Mouse (Mus musculus): ENCODE results near the gene Vmn2r21. TPM values are rescaled to one million over a fixed set of nuclear protein-coding genes. Genes with fewer than 3 reads are reported as not detected.
"Not testable (repeated sequence)": the region's sequence is repeated elsewhere in the genome, so short reads cannot be mapped to it uniquely, and the experiment has no call there.

The Vmn2r21 gene
- not detected in 2 replicates for polyA plus RNA-seq (2016; fragmentation: Nextera tagmentation; extraction: Ambion mirVana)

DNA sequence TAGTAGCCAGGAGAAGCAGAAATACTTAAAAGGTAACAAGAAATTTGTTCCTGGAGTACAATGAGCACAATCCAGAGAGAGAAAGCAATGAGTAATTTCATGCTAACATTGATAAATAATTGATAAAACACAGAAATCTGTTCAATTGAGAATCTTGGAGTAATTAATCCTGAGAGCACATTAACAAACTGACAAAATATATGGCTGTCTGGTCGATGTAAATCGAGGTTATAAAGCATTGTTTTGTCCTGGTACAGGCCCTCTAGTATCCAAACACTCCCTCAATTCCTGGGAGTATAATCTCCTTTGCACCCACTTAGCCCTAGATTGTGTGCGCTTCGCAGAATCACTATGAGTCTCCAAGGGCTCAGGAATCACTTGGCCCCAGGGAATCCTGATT lies at the start of gene Vmn2r21:
Gene Vmn2r21 (minus strand): TSS at position 101 of the 400 bp plus-strand sequence.
- no CpG with 5 or more reads among the region's 4 CpGs for WGBS
- H3K36me3 ChIP-seq; H3K4me3 ChIP-seq; H3K27me3 ChIP-seq (ENCODE audit: low read depth, poor library complexity, severe bottlenecking); H3K9me3 ChIP-seq (replicated peaks); H3K27ac ChIP-seq; DNase-seq (ENCODE audit: low spot score); H3K4me1 ChIP-seq: not testable (repeated sequence)

DNA sequence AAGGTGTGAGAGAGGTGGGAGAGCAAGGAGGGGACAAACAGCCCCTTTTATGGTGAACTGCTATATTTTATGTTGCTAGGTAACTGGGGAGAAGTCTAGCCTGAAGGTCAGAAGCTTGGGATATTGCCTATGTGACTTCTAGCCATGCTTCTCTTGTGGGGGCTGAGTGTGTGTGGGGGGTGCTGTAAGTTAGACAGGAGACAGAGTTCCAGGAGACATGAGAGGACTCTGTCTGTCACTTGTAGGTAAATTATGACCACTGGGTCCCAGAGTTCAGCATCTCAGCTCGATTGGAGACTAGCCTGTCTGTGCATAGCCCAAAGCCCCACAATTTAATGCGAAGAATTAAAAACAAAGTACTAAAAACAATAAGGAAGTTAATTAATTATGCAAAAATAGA lies 41.5 kb upstream of the Vmn2r21 start:
- not testable (repeated sequence) for H3K9me3 ChIP-seq (replicated peaks); H3K4me3 ChIP-seq; H3K36me3 ChIP-seq; H3K27ac ChIP-seq; H3K4me1 ChIP-seq; H3K27me3 ChIP-seq (ENCODE audit: low read depth, poor library complexity, severe bottlenecking); DNase-seq (ENCODE audit: low spot score)
- no CpG with 5 or more reads among the region's 2 CpGs for WGBS

DNA sequence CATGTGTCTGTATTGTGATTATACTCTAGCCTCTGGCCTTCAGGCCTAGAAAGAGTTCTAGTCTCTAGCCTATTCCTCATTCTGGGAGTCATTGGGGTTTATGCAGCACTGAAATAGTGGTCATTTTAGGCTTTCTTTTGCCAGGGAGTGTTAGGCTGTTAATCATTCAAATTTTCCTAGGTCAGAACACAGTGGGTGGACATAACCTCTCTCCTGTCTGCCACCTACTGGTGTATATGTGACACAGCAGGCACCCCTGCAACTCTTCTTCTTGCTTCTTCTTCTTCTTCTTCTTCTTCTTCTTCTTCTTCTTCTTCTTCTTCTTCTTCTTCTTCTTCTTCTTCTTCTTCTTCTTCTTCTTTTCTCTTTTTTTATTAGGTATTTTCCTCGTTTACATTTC lies 6.5 kb upstream of the Vmn2r21 start:
- DNase-seq (ENCODE audit: low spot score); H3K4me1 ChIP-seq; H3K27me3 ChIP-seq (ENCODE audit: low read depth, poor library complexity, severe bottlenecking); H3K27ac ChIP-seq; H3K4me3 ChIP-seq; H3K9me3 ChIP-seq (replicated peaks); H3K36me3 ChIP-seq: not testable (repeated sequence)
- no CpG with 5 or more reads among the region's 1 CpGs for WGBS

DNA sequence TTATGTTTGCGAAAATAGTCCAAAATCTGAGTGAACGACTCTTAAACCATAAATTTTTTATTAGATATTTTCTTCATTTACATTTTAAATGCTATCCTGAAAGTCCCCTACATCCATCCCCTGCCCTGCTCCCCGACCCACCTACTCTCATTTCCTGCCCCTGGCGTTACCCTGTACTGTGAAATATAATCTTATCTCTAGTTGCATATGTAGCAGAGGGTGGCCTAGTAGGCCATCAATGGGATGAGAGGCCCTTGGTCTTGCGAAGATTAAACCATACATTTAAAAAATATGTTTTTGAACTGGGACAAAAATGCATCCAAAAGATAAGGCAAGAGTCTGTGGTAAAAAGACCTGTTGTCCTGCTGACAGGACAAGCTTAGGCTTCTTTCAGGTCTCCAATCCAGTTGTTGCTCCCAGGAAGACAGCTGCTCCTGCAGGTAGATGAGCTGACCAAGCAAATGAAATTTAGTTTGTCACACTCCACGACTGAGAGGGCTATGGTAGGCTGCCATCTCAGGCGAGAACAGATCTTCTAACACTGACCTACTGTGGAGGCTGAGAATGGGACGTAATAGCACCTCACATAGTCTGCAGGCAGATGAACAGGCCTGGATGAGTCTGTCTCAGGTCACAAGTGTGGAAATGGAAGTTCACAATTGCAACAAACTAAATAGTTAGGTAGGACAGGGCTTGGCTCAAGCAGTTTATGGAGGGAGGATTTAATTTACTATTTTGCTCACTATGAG lies 10.8 kb downstream of the Vmn2r21 start:
- not testable (repeated sequence) for H3K36me3 ChIP-seq; H3K27ac ChIP-seq; H3K9me3 ChIP-seq (replicated peaks); H3K4me1 ChIP-seq; H3K4me3 ChIP-seq; H3K27me3 ChIP-seq (ENCODE audit: low read depth, poor library complexity, severe bottlenecking); DNase-seq (ENCODE audit: low spot score)
- WGBS: no CpG with 5 or more reads among the region's 8 CpGs

DNA sequence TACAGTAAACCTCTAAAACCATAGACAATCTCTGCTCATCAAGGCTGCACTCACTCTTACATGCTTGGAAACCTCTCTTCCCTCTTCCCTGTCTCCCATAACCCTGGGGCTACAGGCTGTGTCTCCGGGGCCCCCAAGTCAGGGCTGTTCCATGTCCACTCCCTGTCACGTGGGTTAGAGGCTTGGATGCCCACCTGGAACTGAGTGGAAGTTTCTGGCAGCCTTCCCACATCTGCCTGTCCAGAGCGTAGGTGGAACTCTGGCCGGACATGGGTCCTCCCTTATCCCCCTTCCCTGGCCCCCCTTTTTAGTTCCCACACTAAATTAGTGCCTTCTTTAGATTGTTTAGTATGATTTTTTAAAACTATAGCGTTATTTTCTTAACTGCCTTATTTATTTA lies 60.2 kb downstream of the Vmn2r21 start:
- no CpG with 5 or more reads among the region's 5 CpGs for WGBS
- not testable (repeated sequence) for H3K27me3 ChIP-seq (ENCODE audit: low read depth, poor library complexity, severe bottlenecking)

DNA sequence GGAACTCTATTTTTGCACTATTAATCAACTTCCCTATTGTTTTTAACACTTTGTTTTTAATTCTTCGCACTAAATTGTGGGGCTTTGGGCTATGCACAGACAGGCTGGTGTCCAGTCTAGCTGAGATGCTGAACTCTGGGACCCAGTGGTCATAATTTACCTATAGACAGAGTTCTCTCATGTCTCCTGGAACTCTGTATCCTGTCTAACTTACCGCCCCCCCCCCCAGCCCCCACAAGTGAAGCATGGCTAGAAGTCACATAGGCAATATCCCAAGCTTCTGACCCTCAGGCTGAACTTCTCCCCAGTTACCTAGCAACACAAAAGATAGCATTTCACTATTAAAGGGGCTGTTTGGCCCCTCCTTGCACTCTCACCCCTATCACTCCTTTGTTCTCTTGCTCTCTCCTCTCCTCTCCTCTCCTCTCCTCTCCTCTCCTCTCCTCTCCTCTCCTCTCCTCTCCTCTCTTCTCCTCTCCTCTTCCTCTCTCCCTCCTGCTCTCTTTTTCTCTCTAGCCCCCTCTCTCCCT lies 60.7 kb downstream of the Vmn2r21 start:
- not testable (repeated sequence) for DNase-seq (ENCODE audit: low spot score); H3K9me3 ChIP-seq (replicated peaks); H3K27me3 ChIP-seq (ENCODE audit: low read depth, poor library complexity, severe bottlenecking); H3K36me3 ChIP-seq; H3K27ac ChIP-seq; H3K4me3 ChIP-seq; H3K4me1 ChIP-seq
- no CpG with 5 or more reads among the region's 2 CpGs for WGBS

More for the DNA sequence above, 60.2 kb downstream of the Vmn2r21 start:
- DNase-seq (ENCODE audit: low spot score); H3K27ac ChIP-seq; H3K36me3 ChIP-seq; H3K9me3 ChIP-seq (replicated peaks); H3K4me1 ChIP-seq; H3K4me3 ChIP-seq: not testable (repeated sequence)

DNA sequence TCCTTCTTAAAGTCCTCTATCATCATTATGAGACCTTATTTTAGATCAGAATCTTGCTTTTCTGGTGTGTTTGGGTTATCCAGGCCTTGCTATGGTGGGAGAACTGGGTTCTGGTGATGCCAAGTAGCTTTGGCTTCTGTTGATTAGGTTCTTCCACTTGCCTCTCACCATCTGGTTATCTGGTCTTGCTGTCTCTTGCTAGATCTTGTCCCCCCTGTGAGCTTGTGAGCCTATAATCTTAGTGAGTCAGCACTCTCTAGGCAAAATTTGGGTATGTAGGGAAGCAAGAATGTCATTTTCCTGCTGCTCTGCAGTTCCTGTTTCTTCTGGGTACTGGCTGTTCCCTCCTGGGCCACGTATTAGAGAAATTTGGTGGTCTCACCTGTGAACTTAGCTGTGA lies 64.6 kb downstream of the Vmn2r21 start:
- WGBS: no CpG with 5 or more reads among the region's 1 CpGs

More for the DNA sequence above, 64.6 kb downstream of the Vmn2r21 start:
- not testable (repeated sequence) for H3K4me1 ChIP-seq; H3K27ac ChIP-seq; DNase-seq (ENCODE audit: low spot score); H3K4me3 ChIP-seq; H3K27me3 ChIP-seq (ENCODE audit: low read depth, poor library complexity, severe bottlenecking); H3K9me3 ChIP-seq (replicated peaks); H3K36me3 ChIP-seq

Other genes starting within 250 kb of the Vmn2r21 start
- 0.20 TPM in 1 of 2 replicates, not detected in the other for gene Clec4e, start 243.5 kb downstream of the Vmn2r21 start, polyA plus RNA-seq (2016; fragmentation: Nextera tagmentation; extraction: Ambion mirVana)
- not detected in 2 replicates for gene Vmn2r19, start 225.1 kb downstream of the Vmn2r21 start, polyA plus RNA-seq (2016; fragmentation: Nextera tagmentation; extraction: Ambion mirVana)
- gene Vmn2r20, start 115.3 kb downstream of the Vmn2r21 start, polyA plus RNA-seq (2016; fragmentation: Nextera tagmentation; extraction: Ambion mirVana): not detected in 2 replicates
- not detected in 2 replicates for gene Vmn2r22, start 117.3 kb upstream of the Vmn2r21 start, polyA plus RNA-seq (2016; fragmentation: Nextera tagmentation; extraction: Ambion mirVana)
- not detected in 2 replicates for gene Vmn2r23, start 169.3 kb upstream of the Vmn2r21 start, polyA plus RNA-seq (2016; fragmentation: Nextera tagmentation; extraction: Ambion mirVana)
- gene Vmn2r24, start 245.5 kb upstream of the Vmn2r21 start, polyA plus RNA-seq (2016; fragmentation: Nextera tagmentation; extraction: Ambion mirVana): not detected in 2 replicates